Mouse (Mus musculus) ES-CJ7 (cell line): ENCODE results near the gene Slc34a1.
A peak's percentile ranks its signal among the peaks of the same experiment; 100 is the strongest.

Experiments used
- DNase-seq: peaks from one replicate; pipeline ENCODE4 v3.0.0; 2011; ENCODE audit warnings: low read depth, low spot score

Slc34a1 gene

DNA sequence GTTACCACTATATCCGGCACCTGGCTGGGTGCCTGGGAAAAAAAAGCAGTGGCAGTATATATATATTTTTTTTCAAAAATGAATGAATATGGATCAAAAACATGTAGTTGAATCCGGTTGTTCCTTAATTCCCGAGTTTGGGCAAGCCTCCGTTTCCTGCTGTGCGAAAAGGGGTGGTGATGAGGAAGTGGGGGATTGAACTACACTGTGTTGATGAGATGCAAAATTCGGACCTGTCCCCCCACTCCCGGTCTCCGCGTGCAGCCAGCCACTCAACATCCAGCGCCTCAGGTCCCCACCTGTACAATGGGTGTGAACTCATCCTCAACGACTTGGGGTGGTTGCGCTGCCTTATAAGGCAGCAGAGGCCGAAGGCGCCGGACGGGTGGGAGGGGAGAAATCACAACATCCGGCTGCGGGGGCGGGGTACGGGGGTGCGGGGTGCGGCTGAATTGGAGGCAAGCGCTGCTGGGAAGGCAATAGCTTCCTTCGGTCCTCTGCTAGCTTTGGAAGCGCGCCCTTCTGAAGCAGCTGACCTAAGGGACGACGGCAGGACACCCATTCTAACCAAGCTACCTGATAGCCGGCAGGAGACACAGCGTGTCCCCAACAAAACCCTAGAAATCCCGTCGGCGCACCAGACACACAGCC is 46.4 kb downstream of the Slc34a1 start:
- DNase-seq, result peak; percentile 94

DNA sequence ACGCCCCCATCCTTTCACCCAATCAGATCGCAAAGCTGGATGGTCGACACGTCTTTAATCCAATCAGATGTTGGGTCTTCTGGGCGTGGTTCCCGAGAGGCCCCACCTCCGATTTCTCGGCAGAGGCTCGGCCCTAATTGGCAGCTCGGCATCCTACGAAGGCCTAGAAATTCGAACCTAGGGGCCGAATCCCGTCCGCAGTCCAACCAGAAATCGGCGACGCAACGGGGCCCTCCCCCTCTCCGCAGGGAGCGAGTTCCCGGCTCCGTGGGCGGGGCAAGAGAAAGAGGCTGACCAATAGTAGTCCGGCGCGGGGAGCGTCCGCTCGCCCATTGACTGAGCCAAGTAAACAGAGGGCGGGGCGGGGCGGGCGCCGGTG is 46.9 kb downstream of the Slc34a1 start, which contains the start of gene Grk6:
TSS of gene Grk6 (plus strand) at position 136 of the 379 bp plus-strand sequence.
- DNase-seq, result peak; percentile 99

DNA sequence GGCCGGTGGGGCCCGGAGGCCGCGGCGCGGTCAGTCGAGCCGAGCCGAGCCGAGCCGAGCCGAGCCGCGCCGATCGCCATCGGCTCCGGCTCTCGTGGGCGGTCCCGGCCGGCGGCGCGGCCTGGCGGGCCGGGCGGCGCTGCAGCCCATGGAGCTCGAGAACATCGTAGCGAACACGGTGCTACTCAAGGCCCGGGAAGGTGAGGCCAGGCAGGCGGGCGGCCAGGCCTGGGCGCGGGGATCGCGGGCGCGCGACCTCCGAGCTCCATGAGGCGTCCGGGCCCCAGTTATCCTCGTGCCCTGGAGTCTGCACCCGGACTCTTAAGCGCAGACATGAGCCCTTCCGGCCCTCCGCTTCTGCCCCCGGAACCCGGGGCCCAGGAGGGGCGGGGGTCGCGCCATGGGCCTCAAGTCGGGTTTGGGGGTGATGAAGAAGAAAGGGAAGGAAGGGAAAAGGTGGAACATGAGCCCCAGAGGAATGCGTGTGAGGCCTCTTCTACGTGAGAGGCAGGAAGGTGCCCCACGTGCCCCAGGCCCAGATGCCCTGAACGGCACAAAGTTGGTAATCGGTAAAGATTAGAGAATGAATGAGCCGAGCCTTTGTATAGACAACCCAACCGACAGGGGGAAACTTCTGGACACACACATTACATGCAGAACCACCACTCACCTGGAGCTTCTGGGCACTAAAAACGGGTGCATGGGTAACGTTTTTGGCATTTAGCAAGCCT is 47.5 kb downstream of the Slc34a1 start:
- DNase-seq, result no peak

DNA sequence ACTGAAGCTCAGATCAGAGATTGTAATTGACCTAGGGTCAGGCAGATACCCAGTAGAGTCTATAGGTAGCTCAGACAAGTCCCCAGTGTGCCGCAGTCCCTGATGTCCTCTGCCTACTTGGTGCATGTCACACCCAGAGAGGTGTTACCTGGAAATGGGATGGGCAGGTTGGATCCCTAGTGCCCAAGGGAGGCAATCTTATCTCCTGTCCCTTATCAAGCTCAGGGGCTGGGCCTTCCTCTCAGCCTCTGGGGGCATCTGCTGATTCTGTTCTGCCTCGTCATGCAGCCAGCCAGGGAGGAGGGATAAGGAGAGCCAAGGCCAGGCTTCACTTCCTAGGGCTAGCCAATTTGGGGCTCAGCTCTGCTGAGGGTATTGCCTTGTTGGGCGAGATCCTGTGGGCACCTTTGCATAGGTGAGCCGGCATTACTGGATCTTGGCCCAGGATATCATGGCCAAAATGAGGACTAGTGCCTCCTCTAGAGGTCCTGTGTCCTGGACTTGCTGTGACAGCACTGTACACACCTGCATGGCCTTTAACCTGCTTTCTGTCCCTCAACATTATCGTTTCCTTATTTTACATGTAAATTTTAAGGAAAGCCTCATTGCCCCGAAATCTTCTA is 48.6 kb downstream of the Slc34a1 start:
- no peak for DNase-seq

DNA sequence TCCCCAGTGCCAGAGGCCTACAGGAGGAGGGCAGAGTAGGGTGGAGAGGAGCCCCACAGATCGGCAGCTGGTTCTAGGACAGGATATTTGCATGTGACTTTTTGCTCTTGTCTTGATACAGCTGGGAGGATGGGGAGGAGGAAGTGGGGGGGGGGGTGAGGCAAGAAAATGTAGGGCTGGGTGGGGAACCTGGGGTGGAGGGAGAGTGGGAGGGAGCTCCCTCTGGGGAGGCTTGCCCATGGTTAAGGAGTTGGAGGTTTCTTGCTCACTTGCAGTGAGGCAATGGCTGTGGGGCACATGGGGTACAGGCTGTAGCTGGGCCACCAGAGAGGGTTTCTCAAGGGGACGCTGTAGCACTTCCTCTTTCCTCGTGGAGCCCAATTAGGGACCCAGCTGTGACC is 49.6 kb downstream of the Slc34a1 start:
- DNase-seq, result no peak

DNA sequence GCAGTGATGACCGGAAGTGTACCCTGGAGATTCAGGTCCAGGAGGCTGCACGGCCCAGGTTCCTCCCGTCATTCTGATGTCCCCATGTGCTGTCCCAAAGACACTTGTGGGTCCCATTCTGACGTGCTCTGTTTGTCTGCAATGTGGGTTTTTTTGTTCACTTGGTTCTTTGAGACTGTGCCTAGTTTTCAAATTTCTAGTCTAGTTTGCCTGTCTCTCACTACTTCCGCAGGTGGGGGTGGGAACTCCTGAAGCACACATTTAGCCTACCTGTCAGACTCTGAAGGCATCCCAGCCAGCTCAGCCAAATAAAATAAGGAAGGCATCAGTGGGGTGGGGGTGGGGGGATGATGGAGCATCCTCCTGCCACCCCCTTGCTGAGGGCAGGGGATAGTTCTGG is 50.1 kb downstream of the Slc34a1 start:
- no peak for DNase-seq

DNA sequence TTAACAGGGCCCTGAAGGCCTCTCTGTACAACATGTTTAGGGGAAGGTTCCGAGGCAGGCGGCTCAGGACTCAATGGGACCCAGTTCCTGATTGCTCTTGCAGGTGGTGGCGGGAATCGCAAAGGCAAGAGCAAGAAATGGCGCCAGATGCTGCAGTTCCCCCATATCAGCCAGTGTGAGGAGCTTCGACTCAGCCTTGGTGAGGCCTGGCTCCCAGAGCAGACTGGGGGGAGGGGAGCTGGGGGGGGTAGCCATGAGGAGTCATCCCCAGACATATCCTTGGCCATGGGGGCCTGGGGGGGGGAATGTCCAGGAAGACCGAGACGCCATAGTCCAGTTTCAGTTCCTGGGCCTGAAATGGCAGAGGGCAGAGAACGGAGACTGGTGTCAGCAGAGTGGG is 51.2 kb downstream of the Slc34a1 start:
- no peak for DNase-seq

DNA sequence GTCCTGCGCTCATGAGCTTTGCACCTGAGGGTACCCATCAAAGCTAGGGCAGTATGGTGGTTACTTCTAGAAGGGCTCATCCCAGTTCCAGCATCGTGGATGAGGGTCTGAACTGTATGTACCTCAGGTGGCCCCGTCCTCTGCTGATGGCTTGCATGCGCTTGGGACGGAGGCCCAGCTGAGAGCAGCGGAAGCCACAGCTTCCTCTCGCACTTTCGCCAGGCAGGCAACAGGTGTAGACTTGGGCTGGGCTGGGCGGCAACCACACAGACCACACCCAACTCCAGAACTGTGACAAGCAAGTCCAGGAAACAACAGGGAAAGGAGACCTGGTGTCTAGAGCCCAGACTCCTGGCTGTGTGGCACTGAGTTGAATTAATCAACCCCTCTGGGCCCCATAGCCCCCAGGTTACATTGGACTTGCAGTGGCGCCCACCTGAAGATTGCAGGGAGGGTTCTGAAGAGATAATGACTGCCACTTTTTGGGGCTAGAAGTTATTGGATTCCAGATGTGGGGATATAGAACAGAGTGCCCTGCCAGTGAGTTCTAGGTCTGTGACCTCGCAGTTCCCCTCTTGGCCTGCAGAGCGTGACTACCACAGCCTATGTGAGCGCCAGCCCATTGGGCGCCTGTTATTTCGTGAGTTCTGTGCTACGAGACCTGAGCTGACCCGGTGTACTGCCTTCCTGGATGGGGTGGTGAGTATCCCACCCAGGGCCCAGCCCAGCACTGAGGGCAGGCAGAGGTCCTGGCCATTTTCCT is 51.9 kb downstream of the Slc34a1 start:
- DNase-seq, result no peak

DNA sequence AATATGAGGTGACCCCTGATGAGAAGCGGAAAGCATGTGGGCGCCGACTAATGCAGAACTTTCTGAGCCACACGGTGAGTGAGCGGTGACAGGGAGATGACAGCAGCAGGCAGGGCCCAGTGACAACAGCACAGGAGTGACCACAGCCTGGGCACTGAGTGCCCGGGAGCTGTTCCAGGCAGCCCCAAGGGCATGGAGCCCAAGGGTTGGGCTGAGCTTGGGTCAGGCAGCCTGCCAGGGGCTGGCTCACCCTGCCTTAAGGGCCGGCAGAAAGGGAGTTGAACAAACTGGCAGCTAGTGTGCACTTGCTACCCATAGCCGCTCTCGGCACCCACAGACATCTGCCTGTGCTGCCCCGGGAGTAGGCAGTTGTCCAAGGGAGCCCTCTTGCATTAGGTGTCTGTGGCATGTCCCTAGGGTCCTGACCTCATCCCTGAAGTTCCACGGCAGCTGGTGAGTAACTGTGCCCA is 52.6 kb downstream of the Slc34a1 start:
- no peak for DNase-seq

DNA sequence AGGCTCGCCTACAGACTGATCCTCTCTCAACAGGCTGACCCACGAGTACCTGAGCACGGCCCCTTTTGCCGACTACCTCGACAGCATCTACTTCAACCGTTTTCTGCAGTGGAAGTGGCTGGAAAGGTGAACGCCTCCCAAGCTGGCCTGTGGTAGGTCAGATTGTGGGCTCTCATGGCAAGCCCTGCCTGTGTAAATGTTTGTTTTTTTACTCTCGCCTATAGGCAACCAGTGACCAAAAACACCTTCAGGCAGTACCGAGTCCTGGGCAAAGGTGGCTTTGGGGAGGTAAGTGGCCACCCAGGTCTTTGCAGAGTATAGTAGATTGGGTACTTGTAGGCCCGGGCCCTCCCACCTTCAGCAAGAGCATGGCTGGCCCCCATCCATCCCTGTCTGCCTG is 53.3 kb downstream of the Slc34a1 start:
- DNase-seq, result no peak

DNA sequence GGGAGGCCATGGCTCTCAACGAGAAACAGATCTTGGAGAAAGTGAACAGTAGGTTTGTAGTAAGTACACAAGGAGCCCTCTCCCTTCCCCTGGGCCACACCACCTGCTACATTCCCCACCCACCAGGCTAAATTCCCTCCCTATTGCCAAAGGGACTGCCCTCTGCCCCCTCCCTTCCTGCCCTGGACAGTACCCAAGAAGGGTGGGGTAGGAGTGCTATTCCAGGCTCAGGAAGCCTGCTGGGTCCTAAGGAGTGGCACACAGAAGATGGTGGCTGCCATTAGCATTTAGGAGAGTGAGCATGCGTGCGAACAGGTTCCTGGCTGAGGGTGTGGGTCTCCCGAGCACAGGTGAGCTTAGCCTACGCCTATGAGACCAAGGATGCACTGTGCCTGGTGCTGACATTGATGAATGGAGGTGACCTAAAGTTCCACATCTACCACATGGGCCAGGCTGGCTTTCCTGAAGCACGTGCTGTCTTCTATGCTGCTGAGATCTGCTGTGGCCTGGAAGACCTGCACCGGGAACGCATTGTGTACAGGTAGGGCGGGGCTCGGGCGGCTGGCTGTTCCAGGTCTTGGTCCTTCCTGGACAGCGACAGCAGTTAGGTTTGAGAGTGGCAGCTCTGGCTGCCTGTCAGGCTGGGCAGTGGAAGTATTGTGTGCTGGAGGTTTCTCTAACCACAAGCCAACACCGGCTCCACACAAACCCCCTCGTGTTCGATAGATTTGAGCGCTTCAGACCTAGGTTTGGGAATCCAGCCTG is 54.0 kb downstream of the Slc34a1 start:
- no peak for DNase-seq

DNA sequence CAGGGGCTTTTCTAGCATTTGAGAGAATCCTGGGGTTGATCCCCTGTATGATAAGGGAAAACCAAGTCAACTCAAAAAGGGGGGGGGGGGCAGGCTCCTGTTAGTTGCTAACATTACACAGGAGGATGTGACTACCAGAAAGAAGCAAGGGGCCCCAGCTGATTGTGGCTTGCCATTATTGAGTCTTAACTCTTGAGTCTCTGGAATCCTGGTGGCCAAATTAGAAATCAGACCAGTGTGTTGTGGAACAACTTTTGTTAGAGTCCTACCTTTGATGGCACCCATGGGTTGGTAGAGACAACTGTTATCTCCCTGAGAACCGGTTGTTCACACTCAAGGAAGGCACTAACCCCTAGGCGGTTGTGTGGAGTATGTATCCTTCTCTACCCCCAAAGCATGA is 65.0 kb downstream of the Slc34a1 start:
- DNase-seq, result no peak

DNA sequence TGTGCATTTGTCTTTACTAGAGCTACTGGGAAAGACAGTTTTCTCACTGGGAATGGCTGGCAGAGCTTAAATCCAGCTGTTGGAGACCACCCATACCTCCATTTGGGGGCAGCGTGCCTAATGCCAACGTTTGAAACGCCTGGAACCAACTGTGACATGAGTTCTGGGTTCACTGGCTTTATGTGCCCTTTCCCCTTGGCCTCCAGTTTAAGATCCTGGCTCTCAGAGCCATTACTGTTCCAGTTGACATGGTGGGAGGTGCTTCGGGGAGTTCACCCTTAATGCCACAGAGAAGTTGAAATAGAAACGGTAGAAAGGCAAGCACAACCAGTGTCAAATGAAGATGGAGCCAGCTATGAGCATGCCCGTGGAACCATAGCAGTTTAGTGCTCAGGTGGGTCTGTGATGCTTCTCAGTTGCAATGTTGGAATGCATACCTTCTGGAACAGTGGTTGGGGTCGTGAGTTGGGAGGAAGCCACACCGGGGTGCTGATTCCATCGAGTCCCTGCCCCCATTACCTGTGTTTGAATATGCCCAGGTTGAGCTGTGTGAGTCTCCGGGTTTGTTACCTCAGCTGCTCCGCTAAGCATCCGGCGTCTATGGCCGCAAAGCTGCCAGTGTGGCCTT is 65.5 kb downstream of the Slc34a1 start:
- DNase-seq, result no peak

DNA sequence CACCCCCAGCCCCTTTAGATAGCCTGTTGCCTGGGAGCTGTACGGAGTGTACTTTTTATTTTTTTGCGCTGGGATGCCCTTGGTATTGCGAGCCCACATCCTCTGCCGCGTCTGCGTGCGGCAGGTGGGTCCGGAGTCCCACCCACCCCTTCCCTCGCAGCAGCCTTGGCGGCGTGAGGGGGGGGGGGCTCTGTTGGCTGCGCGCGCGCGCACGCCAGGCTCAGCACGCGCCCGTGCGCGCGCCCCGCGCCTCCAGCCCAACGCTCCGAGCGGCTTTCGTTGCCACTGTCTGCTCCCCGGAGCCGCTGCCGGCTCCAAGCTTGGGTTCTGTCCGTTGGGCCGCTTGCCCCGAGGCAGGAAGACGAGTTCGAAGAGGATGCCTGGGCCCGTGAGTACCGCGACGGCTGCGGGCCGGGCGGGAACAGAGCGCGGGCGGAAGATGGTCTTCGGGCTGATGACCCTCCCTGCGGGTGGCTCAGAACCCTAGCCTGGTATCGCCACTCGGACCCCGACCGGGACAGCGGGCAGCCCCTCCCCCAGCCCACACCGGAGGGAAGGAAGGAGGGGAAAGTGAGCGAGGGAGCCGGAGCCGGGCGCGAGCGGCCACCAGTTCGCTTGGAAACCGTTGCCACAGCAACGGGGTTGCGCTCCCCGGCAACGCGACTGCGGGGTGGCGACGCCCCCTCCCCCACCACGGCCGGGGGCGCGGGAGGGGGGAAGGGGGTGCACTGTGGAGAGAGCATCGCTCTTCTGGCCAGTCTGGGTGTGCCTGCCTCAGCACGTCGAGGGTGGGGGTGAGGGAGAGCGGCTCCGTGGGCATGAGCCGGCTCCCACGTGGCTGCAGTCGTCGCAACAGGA is 66.3 kb downstream of the Slc34a1 start, which contains the start of gene Prr7:
TSS of gene Prr7 (plus strand) at position 241 of the 858 bp plus-strand sequence.
- DNase-seq, result peak; percentile 62

DNA sequence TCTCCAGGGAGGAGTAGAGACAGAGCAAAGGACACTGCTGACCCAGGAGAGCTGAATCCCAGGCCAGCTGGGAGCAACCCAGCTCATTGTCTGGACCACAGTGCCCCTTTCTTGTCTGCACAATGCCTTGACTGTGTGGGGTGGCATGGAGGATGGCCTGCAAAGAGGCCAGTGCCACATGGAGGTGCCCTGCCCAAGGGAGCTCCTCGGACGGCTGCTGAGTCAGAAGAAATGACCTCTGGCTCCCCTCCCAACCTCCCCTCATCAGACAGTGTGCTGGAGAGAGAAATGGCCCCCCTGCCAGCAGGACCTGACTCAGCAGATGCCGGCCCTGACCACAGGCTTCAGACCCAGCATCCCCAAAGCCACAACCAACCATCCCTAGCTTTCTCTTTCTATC is 67.2 kb downstream of the Slc34a1 start:
- no peak for DNase-seq
